Comparison of ENCODE assay signal across 21 mouse cellular contexts in the genomic region with DNA sequence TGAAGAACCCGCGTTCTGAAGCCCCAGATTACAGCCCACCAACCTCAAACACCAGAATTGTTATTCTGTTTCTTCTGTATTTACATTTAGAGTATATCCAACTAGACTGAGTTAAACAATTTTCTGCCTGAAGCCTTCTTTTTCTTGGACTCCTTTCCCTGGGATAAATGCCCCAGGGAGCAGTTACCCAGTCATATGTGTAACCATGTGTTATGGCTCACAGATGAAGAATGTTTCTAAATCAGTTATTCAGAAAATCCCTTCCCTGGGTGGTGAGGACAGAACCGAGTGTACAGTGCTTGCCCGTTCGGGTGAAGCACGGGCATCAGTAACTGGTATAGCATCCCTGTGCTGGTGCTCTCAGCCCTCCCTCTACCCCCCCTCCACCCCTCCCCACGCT.
"Had no signal": no experiment of that assay in that cellular context is flagged by ENCODE, and none has a peak within 500 bp of the region (broad histone marks: within the 10 kb centered on the region; RNA-seq: fewer than 3 reads in every experiment).

No protein-coding gene starts in this region.

- ATAC-seq: intestine, embryonic 16.5 days; midbrain, embryonic 15.5 days had no signal

- H3K9ac ChIP-seq: limb, embryonic 12.5 days; limb, embryonic 15.5 days; liver, embryonic 14.5 days; lung, embryonic 15.5 days; midbrain, embryonic 12.5 days; midbrain, embryonic 15.5 days; neural tube, embryonic 13.5 days; stomach, embryonic 15.5 days had no signal

- DNase-seq: kidney, adult 18-20 months; kidney, postnatal 10 days; kidney, postnatal 36 days; left cerebral cortex, postnatal 4 days; lung, adult 18-20 months; lung, postnatal 10 days; lung, postnatal 36 days; retina, postnatal 1 day; right cerebral cortex, postnatal 25 days; spleen, adult 18-20 months; thymus, postnatal 36 days had no signal

- H3K4me2 ChIP-seq: limb, embryonic 12.5 days; limb, embryonic 15.5 days; lung, embryonic 15.5 days; midbrain, embryonic 12.5 days; midbrain, embryonic 15.5 days; neural tube, embryonic 13.5 days; stomach, embryonic 15.5 days had no signal

- H3K27ac ChIP-seq: limb, embryonic 12.5 days; limb, embryonic 15.5 days; liver, embryonic 14.5 days; lung, embryonic 15.5 days; midbrain, embryonic 12.5 days; midbrain, embryonic 15.5 days; neural tube, embryonic 13.5 days; stomach, embryonic 15.5 days had no signal

- H3K27me3 ChIP-seq: limb, embryonic 12.5 days; limb, embryonic 15.5 days; lung, embryonic 15.5 days; midbrain, embryonic 15.5 days; stomach, embryonic 15.5 days had no signal

- H3K4me3 ChIP-seq: limb, embryonic 12.5 days; limb, embryonic 15.5 days; lung, embryonic 15.5 days; midbrain, embryonic 12.5 days; midbrain, embryonic 15.5 days; myocyte; neural tube, embryonic 13.5 days; stomach, embryonic 15.5 days had no signal

- H3K9me3 ChIP-seq: limb, embryonic 12.5 days; limb, embryonic 15.5 days; lung, embryonic 15.5 days; midbrain, embryonic 12.5 days; midbrain, embryonic 15.5 days; neural tube, embryonic 13.5 days; stomach, embryonic 15.5 days had no signal
